Mouse (Mus musculus) CH12.LX (cell line): ENCODE data around the gene Ttll5.

ENCODE experiments used
- CTCF ChIP-seq, 2 experiments: IDR thresholded peaks in 1 of 2; conservative IDR thresholded peaks in 1 of 2; 2 replicates each; pipeline ENCODE4 v1.5.1; 2011 to 2012; ENCODE audit warnings: low read depth in 2 of 2, low read length in 2 of 2, improper control_type of control experiment in 1 of 2, inconsistent platforms in 1 of 2, mild to moderate bottlenecking in 1 of 2, moderate library complexity in 1 of 2
- E2F4 ChIP-seq: IDR thresholded peaks from 2 replicates; pipeline ENCODE4 v1.6.1; 2011; ENCODE audit warnings: low read depth, low read length, improper control_type of control experiment; ENCODE audit not compliant: insufficient replicate concordance
- ELF1 ChIP-seq: IDR thresholded peaks from 2 replicates; pipeline ENCODE4 v1.6.1; 2014; ENCODE audit warnings: low read depth, mild to moderate bottlenecking, inconsistent platforms, low read length, improper control_type of control experiment
- EP300 ChIP-seq: IDR thresholded peaks from 2 replicates; pipeline ENCODE4 v1.6.1; 2011; ENCODE audit warnings: low read length, improper control_type of control experiment
- ETS1 ChIP-seq: conservative IDR thresholded peaks from 2 replicates; pipeline ENCODE4 v1.6.1; 2012; ENCODE audit warnings: low read depth, mild to moderate bottlenecking, inconsistent platforms, low read length, improper control_type of control experiment, moderate library complexity
- GABPA ChIP-seq: IDR thresholded peaks from 2 replicates; pipeline ENCODE4 v1.6.1; 2012; ENCODE audit warnings: low read depth, low read length, improper control_type of control experiment, inconsistent platforms; ENCODE audit not compliant: insufficient replicate concordance
- KAT2A ChIP-seq: IDR thresholded peaks from 2 replicates; pipeline ENCODE4 v1.6.1; 2012; ENCODE audit warnings: low read length, improper control_type of control experiment, inconsistent platforms; ENCODE audit not compliant: insufficient replicate concordance
- MAX ChIP-seq: IDR thresholded peaks from 2 replicates; pipeline ENCODE4 v1.6.1; 2011; ENCODE audit warnings: low read length, improper control_type of control experiment
- NELFE ChIP-seq: IDR thresholded peaks from 2 replicates; pipeline ENCODE4 v1.6.1; 2011; ENCODE audit warnings: low read depth, low read length, improper control_type of control experiment
- POLR2A ChIP-seq: IDR thresholded peaks from 2 replicates; pipeline ENCODE4 v1.6.1; 2011; ENCODE audit warnings: low read depth, mild to moderate bottlenecking, improper control_type of control experiment, low read length
- USF1 ChIP-seq: IDR thresholded peaks from 2 replicates; pipeline ENCODE4 v1.6.1; 2014; ENCODE audit warnings: low read depth, mild to moderate bottlenecking, inconsistent platforms, low read length, improper control_type of control experiment
- USF2 ChIP-seq: conservative IDR thresholded peaks from 2 replicates; pipeline ENCODE4 v1.6.1; 2011; ENCODE audit warnings: low read depth, low read length, improper control_type of control experiment

DNA sequence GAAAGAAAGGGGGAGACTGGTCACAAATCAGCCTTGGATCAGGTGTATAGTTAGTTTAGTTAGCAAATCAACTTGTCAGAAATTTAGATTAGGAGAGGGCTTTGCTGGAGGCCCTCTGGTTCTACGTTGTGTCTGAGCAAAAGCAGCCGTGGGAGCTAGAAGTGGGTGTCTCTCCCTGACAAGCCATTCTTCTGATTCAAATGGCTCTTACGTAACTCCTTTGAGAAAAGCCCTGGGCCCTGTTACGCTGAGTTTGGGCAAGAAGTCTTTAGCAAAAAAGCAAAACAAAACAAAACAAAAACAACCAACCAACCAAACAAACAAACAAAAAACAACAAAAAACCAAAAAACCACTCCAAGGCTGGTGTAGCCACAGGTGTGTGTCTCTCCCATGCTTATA lies 266.3 kb downstream of the Ttll5 start:
- TF ChIP-seq ETS1: no peak
- no peak for TF ChIP-seq CTCF (conservative IDR thresholded peaks at IDR 0.05 in 1 of 2, IDR thresholded peaks at IDR 0.05 in 1 of 2; ENCODE audit: low read depth in 2 of 2, low read length in 2 of 2)
- TF ChIP-seq USF1: no peak
- TF ChIP-seq GABPA: no peak
- no peak for TF ChIP-seq POLR2A
- TF ChIP-seq ELF1: no peak
- no peak for TF ChIP-seq KAT2A
- TF ChIP-seq EP300: no peak
- TF ChIP-seq MAX: no peak
- TF ChIP-seq NELFE: no peak
- no peak for TF ChIP-seq USF2
- TF ChIP-seq E2F4: no peak
